In genomic region chr10:128695411-128695991, GRCm38 (mm10) we compare ENCODE assay signal across 8 mouse cellular contexts. TPM values are rescaled to one million over a fixed set of nuclear protein-coding genes. Genes with fewer than 3 reads are reported as not detected.
DNase-seq lines count a peak whose midpoint lies in the region; ATAC-seq and TF ChIP-seq lines count a peak whose summit lies in the region.

No protein-coding gene starts in this region.

- no peak for ATAC-seq in forebrain, embryonic 15.5 days (replicated peaks)
- ATAC-seq in activated CD4-positive, CD25-positive, alpha-beta regulatory T cell, adult 4 months: no peak

- H3K4me2 ChIP-seq in CH12.LX (ENCODE audit: insufficient read depth, low read depth, poor library complexity, severe bottlenecking): peak overlapping the region; percentile 89
- H3K4me2 ChIP-seq in forebrain, embryonic 15.5 days (replicated peaks): peak overlapping the region; percentile 60

- peak overlapping the region; percentile 95 for H3K9ac ChIP-seq in CH12.LX (ENCODE audit: insufficient read depth, low read depth)
- peak overlapping the region; percentile 97 for H3K9ac ChIP-seq in forebrain, embryonic 15.5 days (replicated peaks)

- no peak for TF ChIP-seq RAD21 in CH12.LX (IDR thresholded peaks at IDR 0.05; ENCODE audit: low read depth, low read length)

- in situ Hi-C loops in CH12.LX (cut with MboI; ENCODE audit: low pct_ligation_motif_present, low pct_unique_long_range_greater_than_20kb, low sequenced_read_pairs): no loop called here

- peak; percentile 68 for DNase-seq in gastrocnemius, postnatal 14 days
- no peak for DNase-seq in gastrocnemius, adult 8-10 months (ENCODE audit: low spot score in 2 of 2)
- DNase-seq in CH12.LX (ENCODE audit: extremely low read depth): no peak
- DNase-seq in urinary bladder, postnatal 4 days (ENCODE audit: low spot score in 2 of 2): no peak
- DNase-seq in layer of hippocampus, adult 11-12 months (ENCODE audit: low spot score): no peak

- H3K4me1 ChIP-seq in CH12.LX (ENCODE audit: control insufficient read depth in 1 of 2, insufficient read depth in 2 of 2): peaks cover 0 to 33% of the 10 kb centered on the region in 2 experiments; a peak in 2 of 4 replicates
- peaks cover 16% of the 10 kb centered on the region for H3K4me1 ChIP-seq in forebrain, embryonic 15.5 days

- H3K79me2 ChIP-seq in CH12.LX (replicated peaks; ENCODE audit: control insufficient read depth, extremely low read depth, insufficient read depth, poor library complexity, severe bottlenecking) (peaks cover 9% of the 10 kb centered on the region), macrophage (ENCODE audit: inconsistent target) (peaks cover 51% of the 10 kb centered on the region)

- under 1% methylated on average over 22 of the region's 22 CpGs for WGBS in forebrain, embryonic 15.5 days
- WGBS in macrophage (ENCODE audit: missing documents): under 1% methylated on average over 21 of the region's 22 CpGs

- H3K36me3 ChIP-seq in CH12.LX (replicated peaks in 1 of 2; ENCODE audit: control insufficient read depth in 1 of 2, insufficient read depth in 1 of 2, low read length in 1 of 2) (peaks cover 22 to 38% of the 10 kb centered on the region in 2 experiments), macrophage (ENCODE audit: inconsistent target) (peaks cover 24% of the 10 kb centered on the region; the same call in 1 of the 2 replicates)
- no peaks in the 10 kb centered on the region for H3K36me3 ChIP-seq in forebrain, embryonic 15.5 days

- H3K27ac ChIP-seq in CH12.LX (ENCODE audit: insufficient read depth, low read depth) (peak overlapping the region; percentile 87), macrophage (peak overlapping the region; percentile 73)
- H3K27ac ChIP-seq in forebrain, embryonic 15.5 days (replicated peaks): peak overlapping the region; percentile 99

- peak overlapping the region; percentile 67 to 95 (median 87) for H3K4me3 ChIP-seq in CH12.LX (replicated peaks in 1 of 3; ENCODE audit: low read depth in 2 of 3, low read length in 2 of 3, poor library complexity in 1 of 3)
- peak overlapping the region; percentile 96 for H3K4me3 ChIP-seq in forebrain, embryonic 15.5 days
- H3K4me3 ChIP-seq in macrophage (ENCODE audit: inconsistent target): peak overlapping the region; percentile 83

- H3K9me3 ChIP-seq in CH12.LX (replicated peaks; ENCODE audit: low read length): no peaks in the 10 kb centered on the region
- no peaks in the 10 kb centered on the region for H3K9me3 ChIP-seq in forebrain, embryonic 15.5 days

- 0 out of 2 replicates have a peak, but pooled peaks have one; percentile 11 for TF ChIP-seq EP300 in CH12.LX (IDR thresholded peaks at IDR 0.05; ENCODE audit: low read length)

- no peaks in the 10 kb centered on the region for H3K27me3 ChIP-seq in CH12.LX (replicated peaks)
- H3K27me3 ChIP-seq in forebrain, embryonic 15.5 days: no peaks in the 10 kb centered on the region

- no peak for TF ChIP-seq POLR2A in CH12.LX (IDR thresholded peaks at IDR 0.05; ENCODE audit: low read depth, low read length)

- dilution Hi-C loops in CH12.LX (cut with MboI; ENCODE audit: extremely low pct_ligation_motif_present, extremely low pct_unique_long_range_greater_than_20kb, low sequenced_read_pairs): no loop called here

- intact Hi-C loops in gastrocnemius, postnatal 14 days (cut with DNase I; ENCODE audit: low total_unique reads): no loop called here

- TF ChIP-seq CTCF in CH12.LX (conservative IDR thresholded peaks at IDR 0.05 in 1 of 2, IDR thresholded peaks at IDR 0.05 in 1 of 2; ENCODE audit: low read depth in 2 of 2, low read length in 2 of 2): no peak

TF ChIP-seq in CH12.LX, 34 proteins besides CTCF, POLR2A, EP300 and RAD21:
- no peak for TF ChIP-seq E2F4 (IDR thresholded peaks at IDR 0.05; ENCODE audit: insufficient replicate concordance, low read depth, low read length)
- no peak for TF ChIP-seq MAZ (IDR thresholded peaks at IDR 0.05; ENCODE audit: low read depth, low read length)
- TF ChIP-seq MXI1 (IDR thresholded peaks at IDR 0.05; ENCODE audit: low read depth, low read length): 0 out of 2 replicates have a peak, but pooled peaks have one; percentile 6

RNA-seq across cellular contexts. Expression of gene Rab5b, which starts 0.6 kb away (rescaled TPM):
- 10 to 100 TPM; 75.2 to 78.2 TPM for total RNA-seq in gastrocnemius, postnatal 14 days (2021)
- total RNA-seq in gastrocnemius, adult 8-10 months (2022): 100 to 1,000 TPM in 3 of 4 experiments, 10 to 100 TPM in 1; 97.0 to 103 (median 102) TPM
- total RNA-seq in CH12.LX (2012; rRNA removed): 22.0 and 27.4 TPM in 2 replicates
- 28.9 and 34.4 TPM in 2 replicates for total RNA-seq in CH12.LX (2014; rRNA removed)
- polyA plus RNA-seq in CH12.LX (2012; ENCODE audit: insufficient read length, low read depth): 20.4 and 20.6 TPM in 2 replicates
- polyA plus RNA-seq in forebrain, embryonic 15.5 days (2015; fragmentation: Nextera tagmentation; extraction: Ambion mirVana): 116 and 117 TPM in 2 replicates
- total RNA-seq in macrophage (2018; cell fraction: chromatin; rRNA removed): 100 to 1,000 TPM in 9 of 26 experiments, 10 to 100 TPM in 17; 45.7 to 192 (median 87.8) TPM
- total RNA-seq in macrophage (2018; cell fraction: cytosol; rRNA removed): 100 to 1,000 TPM; 107 to 165 (median 130) TPM
- 100 to 1,000 TPM in 18 of 26 experiments, 10 to 100 TPM in 8; 85.9 to 188 (median 116) TPM for total RNA-seq in macrophage (2018; cell fraction: nucleus; rRNA removed)
- 97.5 to 143 TPM (median 120 TPM) in 3 replicates for polyA plus RNA-seq in macrophage (2018)
- 10 to 100 TPM; 50.7 to 59.5 TPM for polyA plus RNA-seq in activated CD4-positive, CD25-positive, alpha-beta regulatory T cell, adult 4 months (2017; shearing (Covaris generic))

RNA-seq across cellular contexts. Expression of gene Pmel, which starts 8.5 kb away (rescaled TPM):
- 1 to 10 TPM in 1 of 2 experiments, under 1 TPM in 1; 0.71 to 1.2 TPM for total RNA-seq in gastrocnemius, postnatal 14 days (2021)
- under 1 TPM in 1 of 4 experiments, not detected in 3; 0.25 TPM for total RNA-seq in gastrocnemius, adult 8-10 months (2022)
- total RNA-seq in CH12.LX (2012; rRNA removed): 7.1 and 7.6 TPM in 2 replicates
- 5.3 and 5.5 TPM in 2 replicates for total RNA-seq in CH12.LX (2014; rRNA removed)
- polyA plus RNA-seq in CH12.LX (2012; ENCODE audit: insufficient read length, low read depth): 8.8 and 9.4 TPM in 2 replicates
- 0.09 and 0.33 TPM in 2 replicates for polyA plus RNA-seq in forebrain, embryonic 15.5 days (2015; fragmentation: Nextera tagmentation; extraction: Ambion mirVana)
- total RNA-seq in macrophage (2018; cell fraction: chromatin; rRNA removed): under 1 TPM in 2 of 26 experiments, not detected in 24; 0.41 to 0.51 TPM
- under 1 TPM; 0.17 to 0.88 (median 0.39) TPM for total RNA-seq in macrophage (2018; cell fraction: cytosol; rRNA removed)
- total RNA-seq in macrophage (2018; cell fraction: nucleus; rRNA removed): 1 to 10 TPM in 4 of 26 experiments, under 1 TPM in 9, not detected in 13; 0.28 to 2.2 (median 0.64) TPM
- 0.29 to 0.67 TPM (median 0.53 TPM) in 3 replicates for polyA plus RNA-seq in macrophage (2018)
- 1 to 10 TPM; 2.6 to 5.7 TPM for polyA plus RNA-seq in activated CD4-positive, CD25-positive, alpha-beta regulatory T cell, adult 4 months (2017; shearing (Covaris generic))

RNA-seq across cellular contexts. Expression of gene Cdk2, which starts 9.3 kb away (rescaled TPM):
- total RNA-seq in gastrocnemius, postnatal 14 days (2021): 1 to 10 TPM; 7.5 to 8.5 TPM
- 1 to 10 TPM; 2.5 to 3.4 (median 2.6) TPM for total RNA-seq in gastrocnemius, adult 8-10 months (2022)
- 38.9 and 47.1 TPM in 2 replicates for total RNA-seq in CH12.LX (2012; rRNA removed)
- total RNA-seq in CH12.LX (2014; rRNA removed): 79.3 and 86.9 TPM in 2 replicates
- polyA plus RNA-seq in CH12.LX (2012; ENCODE audit: insufficient read length, low read depth): 75.3 and 89.2 TPM in 2 replicates
- 37.6 and 39.7 TPM in 2 replicates for polyA plus RNA-seq in forebrain, embryonic 15.5 days (2015; fragmentation: Nextera tagmentation; extraction: Ambion mirVana)
- total RNA-seq in macrophage (2018; cell fraction: chromatin; rRNA removed): 10 to 100 TPM; 13.7 to 60.7 (median 35.3) TPM
- total RNA-seq in macrophage (2018; cell fraction: cytosol; rRNA removed): 10 to 100 TPM in 25 of 26 experiments, 1 to 10 TPM in 1; 8.9 to 20.8 (median 17.8) TPM
- total RNA-seq in macrophage (2018; cell fraction: nucleus; rRNA removed): 10 to 100 TPM; 14.6 to 95.9 (median 30.6) TPM
- polyA plus RNA-seq in macrophage (2018): 13.4 to 29.6 TPM (median 22.8 TPM) in 3 replicates
- 10 to 100 TPM; 24.0 to 29.2 TPM for polyA plus RNA-seq in activated CD4-positive, CD25-positive, alpha-beta regulatory T cell, adult 4 months (2017; shearing (Covaris generic))

RNA-seq across cellular contexts. Expression of gene Suox, which starts 21.6 kb away (rescaled TPM):
- total RNA-seq in gastrocnemius, postnatal 14 days (2021): 10 to 100 TPM; 11.8 to 12.8 TPM
- total RNA-seq in gastrocnemius, adult 8-10 months (2022): 10 to 100 TPM; 32.2 to 37.4 (median 33.8) TPM
- total RNA-seq in CH12.LX (2012; rRNA removed) (8.3 and 10.5 TPM in 2 replicates), CH12.LX (2014; rRNA removed) (10.9 and 11.4 TPM in 2 replicates)
- polyA plus RNA-seq in CH12.LX (2012; ENCODE audit: insufficient read length, low read depth) (9.0 TPM in 2 replicates), macrophage (2018) (2.9 to 4.7 TPM (median 4.4 TPM) in 3 replicates)
- 12.3 and 12.5 TPM in 2 replicates for polyA plus RNA-seq in forebrain, embryonic 15.5 days (2015; fragmentation: Nextera tagmentation; extraction: Ambion mirVana)
- total RNA-seq in macrophage (2018; cell fraction: chromatin; rRNA removed): 1 to 10 TPM in 3 of 26 experiments, under 1 TPM in 10, not detected in 13; 0.23 to 1.7 (median 0.38) TPM
- 1 to 10 TPM; 1.1 to 4.9 (median 1.8) TPM for total RNA-seq in macrophage (2018; cell fraction: cytosol; rRNA removed)
- total RNA-seq in macrophage (2018; cell fraction: nucleus; rRNA removed): 1 to 10 TPM in 21 of 26 experiments, under 1 TPM in 5; 0.59 to 5.2 (median 1.5) TPM
- 10 to 100 TPM; 15.3 to 17.9 TPM for polyA plus RNA-seq in activated CD4-positive, CD25-positive, alpha-beta regulatory T cell, adult 4 months (2017; shearing (Covaris generic))

RNA-seq across cellular contexts. Expression of gene Dgka, which starts 49.2 kb away (rescaled TPM):
- total RNA-seq in gastrocnemius, postnatal 14 days (2021): 10 to 100 TPM in 1 of 2 experiments, 1 to 10 TPM in 1; 8.3 to 10.8 TPM
- 10 to 100 TPM in 1 of 4 experiments, 1 to 10 TPM in 3; 7.5 to 10.0 (median 8.0) TPM for total RNA-seq in gastrocnemius, adult 8-10 months (2022)
- total RNA-seq in CH12.LX (2012; rRNA removed) (5.9 and 6.6 TPM in 2 replicates), CH12.LX (2014; rRNA removed) (3.4 TPM in 2 replicates)
- polyA plus RNA-seq in CH12.LX (2012; ENCODE audit: insufficient read length, low read depth) (9.0 and 9.5 TPM in 2 replicates), macrophage (2018) (3.4 to 9.7 TPM (median 7.0 TPM) in 3 replicates)
- polyA plus RNA-seq in forebrain, embryonic 15.5 days (2015; fragmentation: Nextera tagmentation; extraction: Ambion mirVana): 4.2 and 4.5 TPM in 2 replicates
- total RNA-seq in macrophage (2018; cell fraction: chromatin; rRNA removed): 100 to 1,000 TPM in 1 of 26 experiments, 10 to 100 TPM in 17, 1 to 10 TPM in 8; 4.1 to 123 (median 12.0) TPM
- 1 to 10 TPM; 2.4 to 8.6 (median 4.7) TPM for total RNA-seq in macrophage (2018; cell fraction: cytosol; rRNA removed)
- total RNA-seq in macrophage (2018; cell fraction: nucleus; rRNA removed): 10 to 100 TPM in 9 of 26 experiments, 1 to 10 TPM in 17; 3.6 to 77.8 (median 8.2) TPM
- 100 to 1,000 TPM; 269 to 295 TPM for polyA plus RNA-seq in activated CD4-positive, CD25-positive, alpha-beta regulatory T cell, adult 4 months (2017; shearing (Covaris generic))
